Mouse (Mus musculus) adrenal gland, adult 2 months (tissue): ENCODE results near the gene Syt6. TPM values are rescaled to one million over a fixed set of nuclear protein-coding genes. Genes with fewer than 3 reads are reported as not detected.
"Not testable (repeated sequence)": the region's sequence is repeated elsewhere in the genome, so short reads cannot be mapped to it uniquely, and the experiment has no call there.

Source experiments
- DNase-seq: peaks from one replicate; pipeline ENCODE4 v3.0.0; 2021
- polyA plus RNA-seq: library from polyadenylated mRNA; depleted of rRNA; stranded (reverse); fragments of >200 nt; gene quantifications from 2 replicates; pipeline ENCODE4 v1.2.3, GENCODE M21; 2012
- total RNA-seq, 2 experiments: library from RNA; stranded (reverse); gene quantifications; 2 replicates each; pipeline ENCODE4 v1.2.3; 2021

The Syt6 gene
- total and polyA plus RNA-seq, 3 experiments = not detected

GRCm38 (mm10) chr3:103601011-103601410, 26.0 kb downstream of the Syt6 start:
- peak; percentile 70 for DNase-seq

- no peak for DNase-seq
These were observed 26.5 kb downstream of the Syt6 start for GRCm38 (mm10) chr3:103601561-103601960.

GRCm38 (mm10) chr3:103606045-103606597, 31.1 kb downstream of the Syt6 start:
- DNase-seq = no peak

- DNase-seq = no peak
These were observed 31.9 kb downstream of the Syt6 start for GRCm38 (mm10) chr3:103606660-103607595.

- DNase-seq = no peak
These were observed 35.2 kb downstream of the Syt6 start for GRCm38 (mm10) chr3:103610231-103610630.

- DNase-seq = no peak
These were observed 37.8 kb downstream of the Syt6 start for GRCm38 (mm10) chr3:103612636-103613355.

GRCm38 (mm10) chr3:103615621-103616020, 40.6 kb downstream of the Syt6 start:
- no peak for DNase-seq

- DNase-seq = no peak
These were observed 42.0 kb downstream of the Syt6 start for GRCm38 (mm10) chr3:103616981-103617380.

GRCm38 (mm10) chr3:103620101-103620500, 45.1 kb downstream of the Syt6 start:
- no peak for DNase-seq

- no peak for DNase-seq
These were observed 49.0 kb downstream of the Syt6 start for GRCm38 (mm10) chr3:103623893-103624470.

- DNase-seq = no peak
These were observed 49.6 kb downstream of the Syt6 start for GRCm38 (mm10) chr3:103624591-103625051.

GRCm38 (mm10) chr3:103625169-103625568, 50.1 kb downstream of the Syt6 start:
- no peak for DNase-seq

- DNase-seq = no peak
These were observed 51.5 kb downstream of the Syt6 start for GRCm38 (mm10) chr3:103626481-103626880.

- DNase-seq = no peak
These were observed 52.6 kb downstream of the Syt6 start for GRCm38 (mm10) chr3:103627661-103628060.

GRCm38 (mm10) chr3:103633124-103633523, 58.1 kb downstream of the Syt6 start:
- no peak for DNase-seq

- DNase-seq = no peak
These were observed 58.8 kb downstream of the Syt6 start for GRCm38 (mm10) chr3:103633831-103634230.

- DNase-seq = no peak
These were observed 59.2 kb downstream of the Syt6 start for GRCm38 (mm10) chr3:103634256-103634655.

- DNase-seq = no peak
These were observed 62.6 kb downstream of the Syt6 start for GRCm38 (mm10) chr3:103637641-103638040.

GRCm38 (mm10) chr3:103640226-103640803, 65.3 kb downstream of the Syt6 start:
- peak; percentile 31 for DNase-seq

GRCm38 (mm10) chr3:103641301-103641700, 66.3 kb downstream of the Syt6 start:
- no peak for DNase-seq

- DNase-seq = not testable (repeated sequence)
These were observed 70.9 kb downstream of the Syt6 start, which contains the start of gene Atg4a-ps for GRCm38 (mm10) chr3:103645968-103646367. Atg4a-ps (minus strand) TSS chr3:103646068.
